ENCODE assay signal across 24 mouse cellular contexts in the genomic region with DNA sequence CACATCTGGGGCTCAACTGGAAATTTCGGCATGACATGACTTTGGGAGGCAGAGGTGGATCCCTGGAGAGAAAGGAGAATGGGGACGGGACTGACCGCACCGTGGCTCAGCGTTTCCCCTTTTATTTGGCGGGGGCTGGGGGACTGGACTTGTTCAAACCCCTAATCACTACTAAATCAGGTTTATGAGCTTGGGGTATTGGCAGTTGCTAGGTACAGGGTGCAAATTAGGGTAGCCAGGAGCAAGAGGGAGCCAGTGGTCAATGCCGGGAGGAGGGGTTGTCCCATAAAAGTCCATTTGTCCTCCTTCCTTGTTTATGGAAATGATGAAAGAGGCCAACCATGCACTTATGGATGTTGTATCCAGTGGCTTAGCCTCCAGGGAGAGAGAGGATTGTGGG. TPM values are rescaled to one million over a fixed set of nuclear protein-coding genes. Genes with fewer than 3 reads are reported as not detected.
"Had no signal": no experiment of that assay in that cellular context is flagged by ENCODE, and none has a peak within 500 bp of the region (broad histone marks: within the 10 kb centered on the region; RNA-seq: fewer than 3 reads in every experiment).

A gene (minus strand): TSS at position 101 of the 400 bp plus-strand sequence.

- H3K4me3 ChIP-seq: neural tube, embryonic 13.5 days; neural tube, embryonic 15.5 days; stomach, embryonic 15.5 days had no signal

- H3K36me3 ChIP-seq: neural tube, embryonic 13.5 days; neural tube, embryonic 15.5 days; stomach, embryonic 15.5 days had no signal

- H3K9ac ChIP-seq: neural tube, embryonic 13.5 days; neural tube, embryonic 15.5 days; stomach, embryonic 15.5 days had no signal

- DNase-seq: retina, postnatal 1 day; right cerebral cortex, adult 18-20 months; right cerebral cortex, postnatal 14 days; right cerebral cortex, postnatal 25 days; right cerebral cortex, postnatal 4 days; spleen, adult 18-20 months; thymus, adult 18-20 months; thymus, adult 2 months; thymus, postnatal 14 days; thymus, postnatal 25 days; thymus, postnatal 36 days; thymus, postnatal 4 days had no signal

- H3K27ac ChIP-seq: neural tube, embryonic 13.5 days; neural tube, embryonic 15.5 days; stomach, embryonic 15.5 days; stomach, postnatal 0 days had no signal

RNA-seq across cellular contexts. Expression of the gene that starts here (rescaled TPM):
- total RNA-seq: neutrophil, adult 5-6 weeks had no signal
- polyA plus RNA-seq: neural tube, embryonic 13.5 days; neural tube, embryonic 14.5 days; neural tube, embryonic 15.5 days; small intestine, adult 2 months; spleen, adult 2 months; stomach, embryonic 14.5 days; stomach, embryonic 15.5 days; stomach, embryonic 16.5 days; stomach, postnatal 0 days; testis, adult 2 months; urinary bladder, adult 2 months had no signal
